Mouse (Mus musculus) heart, postnatal 0 days (tissue): ENCODE data around the gene Pi4k2a. TPM values are rescaled to one million over a fixed set of nuclear protein-coding genes. Genes with fewer than 3 reads are reported as not detected.

Experiments used
- ATAC-seq: fragments of 200-750 bp; cut with Nextera tagmentation; 2 replicates; pipeline ENCODE4 v1.8.0; 2017; ENCODE audit warnings: low read depth, moderate number of reproducible peaks, moderate library complexity; ENCODE audit not compliant: insufficient read depth
- DNase-seq: peaks from one replicate; pipeline ENCODE4 v3.0.0-alpha.2; 2016; ENCODE audit warnings: low spot score
- H3K27ac ChIP-seq: fragments of 300-500 bp; sonication (generic); 2 replicates; pipeline ENCODE4 v1.5.1; 2014; ENCODE audit warnings: low read depth, mild to moderate bottlenecking
- H3K27me3 ChIP-seq: fragments of 300-500 bp; sonication (generic); 2 replicates; pipeline ENCODE4 v1.6.1; 2014; ENCODE audit warnings: low read length, mixed read lengths; ENCODE audit not compliant: control insufficient read depth, insufficient read depth
- H3K36me3 ChIP-seq: fragments of 300-500 bp; sonication (generic); replicated peaks from 2 replicates; pipeline ENCODE4 v1.6.1; 2014; ENCODE audit warnings: low read length, mixed read lengths; ENCODE audit not compliant: control insufficient read depth, insufficient read depth
- H3K4me1 ChIP-seq: fragments of 300-500 bp; sonication (generic); 2 replicates; pipeline ENCODE4 v1.6.1; 2014; ENCODE audit warnings: antibody characterized with exemption; ENCODE audit not compliant: control insufficient read depth, insufficient read depth
- H3K4me2 ChIP-seq: fragments of 300-500 bp; sonication (generic); 2 replicates; pipeline ENCODE4 v1.6.1; 2014; ENCODE audit warnings: low read depth, mild to moderate bottlenecking, low read length, moderate library complexity
- H3K4me3 ChIP-seq: fragments of 300-500 bp; sonication (generic); 2 replicates; pipeline ENCODE4 v1.5.1; 2014; ENCODE audit warnings: low read depth, low read length
- H3K9ac ChIP-seq: fragments of 300-500 bp; sonication (generic); replicated peaks from 2 replicates; pipeline ENCODE4 v1.6.1; 2014; ENCODE audit warnings: low read depth, low read length, mixed read lengths
- H3K9me3 ChIP-seq: fragments of 300-500 bp; sonication (generic); replicated peaks from 2 replicates; pipeline ENCODE4 v1.6.1; 2016; ENCODE audit warnings: low read length; ENCODE audit not compliant: control insufficient read depth
- CTCF ChIP-seq: IDR thresholded peaks from 2 replicates; pipeline ENCODE4 v1.5.1; 2016; ENCODE audit warnings: antibody characterized with exemption, control low read depth, low read depth
- EP300 ChIP-seq: IDR thresholded peaks from 2 replicates; pipeline ENCODE4 v1.6.1; 2016; ENCODE audit warnings: antibody characterized with exemption, low read depth
- WGBS: fragments of 180-500 bp; shearing (Covaris S2); extraction: QIAGEN DNeasy Blood & Tissue Kit; methylation state at CpG from one replicate; pipeline ENCODE4 v1.1.7; 2014; 5-methylcytosine and 5-hydroxymethylcytosine counted together
- polyA plus RNA-seq: library from polyadenylated mRNA; unstranded; fragments of >200 nt; fragmentation: Nextera tagmentation; extraction: Ambion mirVana; gene quantifications from 2 replicates; pipeline ENCODE4 v1.2.1, GENCODE M21; 2015
- total RNA-seq: library from RNA; depleted of rRNA; stranded (reverse); fragments of >200 nt; gene quantifications from 2 replicates; pipeline ENCODE4 v1.2.3, GENCODE M21; 2014; ENCODE audit warnings: low replicate concordance

Gene Pi4k2a
- total and polyA plus RNA-seq, 2 experiments from 2014 or later = 6.7 to 13.4 TPM

- Histone ChIP-seq H3K4me2 (no peak overlapping the region), H3K4me1 (no peaks in the 10 kb centered on the region), H3K36me3 (peaks cover 32% of the 10 kb centered on the region), H3K27ac (no peak overlapping the region), H3K4me3 (no peak overlapping the region), H3K9me3 (no peaks in the 10 kb centered on the region), H3K9ac (no peak overlapping the region), H3K27me3 (no peaks in the 10 kb centered on the region)
- no peak for TF ChIP-seq CTCF
- no peak for TF ChIP-seq EP300
- DNase-seq = no peak
- no peak for ATAC-seq
- WGBS = 92% methylated on average over 9 of the region's 9 CpGs
Measured at GRCm38 (mm10) chr19:42104681-42105080, 14.4 kb downstream of the Pi4k2a start.

DNA sequence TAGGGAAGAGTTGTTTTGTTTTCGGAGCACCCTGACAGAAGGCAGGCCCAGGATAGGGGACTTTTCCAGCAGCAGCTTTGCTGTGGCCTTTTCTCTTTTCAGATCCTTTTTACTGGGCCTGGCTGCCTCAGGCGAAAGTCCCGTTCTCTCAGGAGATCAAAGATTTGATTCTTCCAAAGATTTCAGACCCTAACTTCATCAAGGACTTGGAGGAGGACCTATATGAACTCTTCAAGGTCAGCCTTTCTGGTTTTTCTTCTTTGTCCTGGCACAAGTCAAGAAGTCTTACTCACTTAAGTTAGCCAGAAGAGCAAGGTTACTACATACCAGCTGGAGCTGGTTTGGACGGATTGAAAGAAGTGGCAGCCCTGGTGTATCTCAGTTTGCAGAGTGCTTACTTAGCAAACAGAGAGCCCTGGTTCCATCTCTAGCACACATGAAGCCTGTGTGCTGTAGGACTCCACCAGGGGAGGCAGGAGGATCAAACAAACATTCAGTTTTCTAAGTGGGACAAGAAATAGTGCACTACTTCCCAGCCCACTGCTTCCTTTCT is 25.6 kb downstream of the Pi4k2a start:
- DNase-seq = no peak
- TF ChIP-seq EP300 (no peak), CTCF (no peak)
- WGBS = 89% methylated on average over 4 of the region's 4 CpGs
- Histone ChIP-seq H3K4me2 (no peak overlapping the region), H3K9me3 (no peaks in the 10 kb centered on the region), H3K36me3 (peaks cover 49% of the 10 kb centered on the region), H3K4me1 (no peaks in the 10 kb centered on the region), H3K4me3 (no peak overlapping the region), H3K27ac (no peak overlapping the region), H3K9ac (no peak overlapping the region), H3K27me3 (no peaks in the 10 kb centered on the region)
- ATAC-seq = no peak

GRCm38 (mm10) chr19:42118142-42118541 is 27.9 kb downstream of the Pi4k2a start:
- H3K36me3 ChIP-seq = peaks cover 65% of the 10 kb centered on the region
- H3K27ac ChIP-seq = no peak overlapping the region
- no peak for DNase-seq
- ATAC-seq = no peak
- H3K4me2 ChIP-seq = no peak overlapping the region
- H3K27me3 ChIP-seq = no peaks in the 10 kb centered on the region
- H3K4me1 ChIP-seq = no peaks in the 10 kb centered on the region
- 95% methylated on average over 9 of the region's 9 CpGs for WGBS
- no peaks in the 10 kb centered on the region for H3K9me3 ChIP-seq
- no peak for TF ChIP-seq EP300
- no peak for TF ChIP-seq CTCF
- H3K9ac ChIP-seq = no peak overlapping the region
- H3K4me3 ChIP-seq = no peak overlapping the region

- peaks cover 69% of the 10 kb centered on the region for H3K36me3 ChIP-seq
- 77% methylated on average over 5 of the region's 5 CpGs for WGBS
- H3K27ac ChIP-seq = no peak overlapping the region
- no peaks in the 10 kb centered on the region for H3K4me1 ChIP-seq
- no peak overlapping the region for H3K4me2 ChIP-seq
- no peak for ATAC-seq
- no peak for TF ChIP-seq CTCF
- no peak for TF ChIP-seq EP300
- DNase-seq = no peak
- H3K27me3 ChIP-seq = no peaks in the 10 kb centered on the region
- H3K4me3 ChIP-seq = no peak overlapping the region
- no peak overlapping the region for H3K9ac ChIP-seq
- no peaks in the 10 kb centered on the region for H3K9me3 ChIP-seq
Measured at GRCm38 (mm10) chr19:42118596-42118995, 28.3 kb downstream of the Pi4k2a start.

DNA sequence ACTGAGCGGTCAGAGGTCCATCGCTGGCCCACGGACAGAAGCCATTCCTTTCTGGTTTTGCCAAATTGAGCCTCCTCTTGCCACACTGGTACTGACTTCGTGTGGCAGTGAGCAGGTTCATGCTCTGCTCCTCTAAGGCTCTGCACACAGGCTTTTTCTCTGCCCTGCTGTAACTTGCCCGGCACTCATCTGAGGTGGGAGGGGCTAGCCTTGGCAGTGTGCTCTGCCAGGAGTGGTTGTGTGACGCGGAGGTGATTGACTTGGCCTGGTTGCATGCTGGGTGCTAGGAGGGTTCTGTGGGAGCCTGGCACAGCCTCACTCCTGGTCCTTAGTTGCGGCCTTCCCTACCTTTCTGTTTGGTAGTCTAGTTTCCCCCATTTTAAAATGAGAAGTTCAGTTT is 30.2 kb downstream of the Pi4k2a start:
- Histone ChIP-seq H3K27ac (no peak overlapping the region), H3K4me2 (no peak overlapping the region), H3K9me3 (no peaks in the 10 kb centered on the region), H3K36me3 (peaks cover 75% of the 10 kb centered on the region), H3K4me3 (no peak overlapping the region), H3K9ac (no peak overlapping the region), H3K27me3 (no peaks in the 10 kb centered on the region), H3K4me1 (no peaks in the 10 kb centered on the region)
- ATAC-seq = no peak
- no peak for DNase-seq
- TF ChIP-seq CTCF = no peak
- no peak for TF ChIP-seq EP300
- 81% methylated on average over 8 of the region's 8 CpGs for WGBS

GRCm38 (mm10) chr19:42124684-42125083 is 34.4 kb downstream of the Pi4k2a start:
- H3K36me3 ChIP-seq = peaks cover 43% of the 10 kb centered on the region
- H3K4me1 ChIP-seq = peaks cover 3% of the 10 kb centered on the region; the same call in 1 of the 2 replicates
- TF ChIP-seq EP300 (no peak), CTCF (no peak)
- no peak overlapping the region for H3K4me2 ChIP-seq
- H3K9me3 ChIP-seq = no peaks in the 10 kb centered on the region
- 77% methylated on average over 13 of the region's 13 CpGs for WGBS
- DNase-seq (no peak), ATAC-seq (no peak)
- no peak overlapping the region for H3K4me3 ChIP-seq
- no peaks in the 10 kb centered on the region for H3K27me3 ChIP-seq
- no peak overlapping the region for H3K9ac ChIP-seq
- H3K27ac ChIP-seq = no peak overlapping the region
